Mouse (Mus musculus): ENCODE results near the gene Negr1.
A peak's percentile ranks its signal among the peaks of the same experiment; 100 is the strongest.

Negr1 gene

DNA sequence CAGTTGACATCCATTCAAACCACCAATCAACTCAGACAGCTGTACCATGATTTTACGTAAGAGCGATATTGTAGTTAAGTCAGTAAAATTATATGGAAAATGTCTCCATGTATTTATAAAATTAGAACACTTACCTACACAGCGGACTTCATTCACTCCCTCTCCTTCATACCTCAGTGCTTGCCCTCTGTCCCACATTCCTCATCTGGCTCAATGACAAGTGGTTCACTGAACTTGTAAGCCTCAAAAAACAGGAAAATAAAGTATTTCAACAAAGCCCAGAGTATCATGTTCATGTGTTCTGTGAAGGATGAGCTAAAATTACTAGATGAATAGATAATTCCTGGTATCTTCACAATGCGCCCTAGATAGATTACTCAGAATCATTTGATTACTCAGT lies 232.5 kb downstream of the Negr1 start:
- DNase-seq (ENCODE audit: inconsistent age in 2 of 2, low spot score in 1 of 2) = no peak

DNA sequence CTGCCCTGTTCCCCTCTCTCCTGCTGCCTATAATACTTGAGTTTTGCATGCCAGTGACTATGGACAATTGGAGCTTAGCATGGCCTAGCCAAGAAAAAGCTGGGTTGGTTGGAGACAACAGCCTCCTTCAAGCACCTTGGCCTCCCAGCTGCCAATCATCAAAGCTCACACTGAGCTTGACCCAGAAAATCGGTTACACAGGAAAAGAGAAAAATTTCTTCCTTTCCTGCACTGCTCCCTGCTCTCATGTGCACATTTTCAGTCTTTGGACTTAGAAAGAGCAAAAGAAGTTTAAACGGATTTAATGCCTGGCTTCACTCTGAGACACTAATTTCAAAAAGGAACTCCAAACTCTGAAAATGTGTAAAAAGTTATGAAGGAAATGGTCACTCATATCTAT lies 233.0 kb downstream of the Negr1 start:
- no peak for DNase-seq (ENCODE audit: inconsistent age in 2 of 2, low spot score in 1 of 2)

DNA sequence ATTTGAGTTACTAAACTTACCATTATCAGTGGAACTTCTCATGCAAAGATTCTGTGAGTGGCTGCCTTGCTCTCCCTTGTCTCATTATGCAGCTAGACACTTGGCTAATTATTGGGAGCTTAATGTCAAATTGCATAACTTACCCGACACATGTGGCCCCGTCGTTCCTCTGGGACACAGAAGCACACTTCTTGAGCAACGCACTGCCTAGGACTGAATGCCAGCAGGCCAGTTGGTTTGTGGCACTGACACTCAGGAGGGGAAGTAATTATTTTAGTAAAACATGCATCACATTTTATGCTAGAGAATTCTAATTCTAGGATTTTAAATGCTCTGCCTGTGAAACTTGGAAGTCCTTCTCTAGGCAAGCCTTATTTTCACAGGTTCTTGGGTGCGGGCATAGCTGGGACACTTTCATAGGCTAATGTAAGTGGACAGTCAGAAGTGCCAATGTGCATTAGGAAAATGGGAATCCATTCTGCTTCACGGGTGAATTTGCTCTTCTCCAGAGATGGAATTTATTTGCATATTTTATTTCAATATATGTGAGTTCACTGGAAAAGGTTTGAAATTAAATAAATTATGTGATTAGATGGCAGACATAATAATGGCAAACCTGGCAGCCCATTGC lies 234.6 kb downstream of the Negr1 start:
- DNase-seq (ENCODE audit: inconsistent age in 2 of 2, low spot score in 1 of 2) = peak in 1 of 2 experiments; percentile 27

DNA sequence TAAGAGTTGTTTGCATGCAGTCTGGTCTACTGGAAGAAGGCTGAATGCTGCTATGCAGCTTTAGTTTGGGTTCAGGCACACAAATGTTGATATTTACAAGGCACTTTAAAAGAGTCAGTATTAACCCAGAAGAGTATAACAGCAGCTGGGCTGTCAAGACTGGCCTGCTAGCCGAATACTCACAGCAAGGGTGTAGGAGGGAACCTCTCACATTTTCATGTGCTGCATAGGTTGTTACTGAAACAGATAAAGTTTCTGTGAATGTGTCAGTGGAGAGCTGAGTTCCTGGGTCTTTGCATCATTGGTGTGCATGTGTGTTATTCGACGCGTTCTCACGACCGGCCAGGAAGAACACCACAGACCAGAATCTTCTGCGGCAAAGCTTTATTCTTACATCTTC lies 237.6 kb downstream of the Negr1 start:
- no peak for DNase-seq (ENCODE audit: inconsistent age in 2 of 2, low spot score in 1 of 2)

DNA sequence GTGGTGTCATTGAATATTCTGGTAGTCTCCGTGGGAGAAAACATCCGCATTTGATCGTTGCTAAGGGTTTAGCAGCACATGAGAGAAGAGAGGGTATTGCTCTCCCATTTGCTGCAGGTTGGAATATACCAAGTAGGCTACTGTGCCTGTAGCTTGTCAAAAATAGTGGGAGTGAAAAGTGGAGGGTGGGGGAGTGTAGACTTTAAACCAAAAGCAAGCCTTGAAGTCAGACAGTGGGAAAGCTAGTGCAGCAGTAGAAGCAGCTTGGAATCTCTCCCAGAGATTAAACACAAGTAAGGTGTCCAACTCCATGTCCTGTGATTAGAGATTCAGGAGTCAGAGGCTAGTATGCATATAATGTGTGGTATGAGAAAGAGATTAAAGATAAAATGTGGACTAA lies 248.2 kb downstream of the Negr1 start:
- no peak for DNase-seq (ENCODE audit: inconsistent age in 2 of 2, low spot score in 1 of 2)

DNA sequence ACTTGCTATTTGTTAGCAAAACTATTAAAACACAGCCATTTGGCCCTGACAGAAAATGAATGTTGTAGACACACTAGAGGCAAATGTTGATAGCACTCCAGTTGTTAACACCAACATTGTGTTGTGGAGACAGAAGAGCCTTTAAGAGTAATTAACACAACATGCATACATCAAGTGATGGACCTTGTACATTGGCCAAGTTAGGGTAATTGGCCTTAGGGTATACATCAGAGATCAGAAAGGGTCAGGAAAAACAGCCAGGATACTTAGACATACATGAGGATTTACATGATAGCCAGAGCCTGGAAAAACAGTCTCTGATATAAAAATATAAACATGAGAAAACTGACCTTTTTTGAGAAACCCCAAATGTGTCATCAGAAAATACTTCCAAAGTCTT lies 255.3 kb downstream of the Negr1 start:
- DNase-seq (ENCODE audit: inconsistent age in 2 of 2, low spot score in 1 of 2) = no peak

DNA sequence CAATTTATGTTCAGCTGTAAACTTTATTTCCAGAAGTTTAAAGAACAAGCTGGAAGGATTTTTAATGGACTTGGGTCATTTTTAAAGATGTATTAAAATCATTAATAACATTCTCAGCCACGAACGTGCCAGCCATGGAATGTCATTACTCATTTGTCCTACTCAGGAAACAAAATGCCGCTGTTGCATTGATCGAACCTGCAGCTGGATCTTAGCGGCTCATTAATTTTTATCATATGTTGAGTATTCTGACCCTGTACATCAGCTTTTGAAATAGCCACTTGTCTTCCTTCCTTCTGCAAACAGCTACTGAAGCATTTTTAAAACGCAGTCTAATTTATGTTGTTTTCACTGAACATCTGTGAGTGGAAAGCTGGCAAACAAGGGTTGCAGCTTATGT lies 255.9 kb downstream of the Negr1 start:
- DNase-seq (ENCODE audit: inconsistent age in 2 of 2, low spot score in 1 of 2) = no peak

DNA sequence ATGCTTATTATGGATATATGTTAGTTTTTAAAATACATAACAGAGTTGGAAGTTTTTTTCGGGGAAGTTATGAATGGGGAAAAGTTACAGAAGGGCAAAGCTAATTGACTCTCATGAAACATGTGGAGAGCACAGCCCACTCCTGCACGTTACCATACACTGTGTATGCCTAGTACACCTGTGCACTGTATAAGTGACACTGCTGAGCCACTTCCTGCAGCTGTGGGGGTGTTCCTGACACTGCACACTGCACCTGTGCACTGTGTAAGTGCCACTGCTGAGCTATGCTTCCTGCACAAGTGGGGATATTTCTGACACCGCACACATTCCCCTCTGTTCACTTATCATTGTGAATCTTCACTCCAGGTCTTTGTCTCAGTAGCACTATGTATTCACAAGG lies 261.4 kb downstream of the Negr1 start:
- DNase-seq (ENCODE audit: inconsistent age in 2 of 2, low spot score in 1 of 2) = no peak

DNA sequence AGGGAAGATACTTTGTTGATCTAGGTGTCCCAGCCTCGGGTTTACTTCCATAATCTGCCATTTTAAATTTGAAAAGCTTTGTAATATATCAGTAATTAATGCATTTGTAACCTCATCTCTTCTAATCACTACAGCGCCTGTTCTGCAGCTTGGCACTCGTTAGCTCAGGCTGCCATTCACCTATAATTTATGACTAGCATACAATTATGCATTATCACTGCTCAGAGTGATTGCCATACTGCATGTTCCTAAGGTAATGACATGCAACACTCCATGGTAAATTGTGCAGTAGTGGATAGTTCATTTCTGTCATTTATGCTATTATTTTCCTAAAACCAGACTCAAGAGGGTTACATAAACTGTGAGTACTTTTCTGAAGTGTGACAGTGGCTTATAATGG lies 272.3 kb downstream of the Negr1 start:
- DNase-seq (ENCODE audit: inconsistent age in 2 of 2, low spot score in 1 of 2) = no peak

DNA sequence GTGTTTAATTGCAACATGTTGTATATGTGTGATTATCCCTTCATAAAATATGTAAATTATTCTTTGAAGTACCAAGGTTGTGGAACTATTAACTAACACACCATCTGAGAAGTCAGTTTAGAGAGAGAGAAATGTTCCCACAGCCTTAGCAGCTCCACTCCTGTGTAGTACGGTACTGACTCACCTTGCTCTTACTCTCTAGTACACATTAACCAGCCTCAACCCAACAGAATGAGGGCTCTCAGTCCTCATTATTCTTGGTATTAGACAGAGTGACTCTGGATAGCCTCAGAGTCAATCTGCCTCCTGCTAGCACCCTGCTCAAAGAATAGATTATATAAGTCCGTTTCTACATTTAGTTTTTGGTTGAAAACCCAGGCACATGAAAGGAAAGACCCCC lies 277.0 kb downstream of the Negr1 start:
- no peak for DNase-seq (ENCODE audit: inconsistent age in 2 of 2, low spot score in 1 of 2)

DNA sequence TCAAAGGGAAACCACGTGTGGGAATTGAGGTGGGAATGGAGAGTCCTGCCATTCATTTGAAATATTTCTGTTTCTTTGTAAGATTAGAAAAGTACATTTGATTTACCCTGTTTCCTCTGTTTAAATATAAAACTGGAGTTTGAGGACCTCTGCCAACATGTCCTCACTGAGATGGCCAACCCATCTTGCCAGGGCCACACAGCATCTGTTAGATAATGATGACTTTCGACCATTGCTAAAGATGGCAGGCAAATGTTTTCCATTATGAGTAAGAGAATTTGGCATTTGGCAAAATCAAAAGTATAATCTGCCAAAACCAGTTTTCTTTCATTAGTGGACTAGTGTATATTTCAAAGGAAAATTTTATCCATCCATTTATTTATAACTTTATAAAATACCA lies 286.8 kb downstream of the Negr1 start:
- DNase-seq (ENCODE audit: inconsistent age in 2 of 2, low spot score in 1 of 2) = no peak

DNA sequence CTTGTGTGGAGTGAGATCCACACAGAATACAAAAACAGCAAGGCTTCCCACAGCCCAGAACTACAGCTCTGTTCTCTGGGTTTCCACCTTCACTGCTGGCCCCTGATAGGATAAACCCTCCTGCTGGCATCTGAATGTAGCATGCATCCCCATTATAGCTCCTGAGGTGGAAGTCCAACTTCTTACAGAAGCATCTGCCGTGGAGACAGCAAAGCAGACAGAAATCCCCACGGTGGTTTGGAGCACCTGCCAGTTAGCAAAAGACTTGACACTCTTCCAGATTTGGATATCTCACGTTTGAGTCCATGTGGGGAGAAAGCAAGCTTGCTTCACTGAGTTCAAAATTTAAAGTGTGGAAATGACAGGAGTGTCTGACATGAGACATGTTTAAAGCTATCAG lies 290.3 kb downstream of the Negr1 start:
- DNase-seq (ENCODE audit: inconsistent age in 2 of 2, low spot score in 1 of 2) = no peak

DNA sequence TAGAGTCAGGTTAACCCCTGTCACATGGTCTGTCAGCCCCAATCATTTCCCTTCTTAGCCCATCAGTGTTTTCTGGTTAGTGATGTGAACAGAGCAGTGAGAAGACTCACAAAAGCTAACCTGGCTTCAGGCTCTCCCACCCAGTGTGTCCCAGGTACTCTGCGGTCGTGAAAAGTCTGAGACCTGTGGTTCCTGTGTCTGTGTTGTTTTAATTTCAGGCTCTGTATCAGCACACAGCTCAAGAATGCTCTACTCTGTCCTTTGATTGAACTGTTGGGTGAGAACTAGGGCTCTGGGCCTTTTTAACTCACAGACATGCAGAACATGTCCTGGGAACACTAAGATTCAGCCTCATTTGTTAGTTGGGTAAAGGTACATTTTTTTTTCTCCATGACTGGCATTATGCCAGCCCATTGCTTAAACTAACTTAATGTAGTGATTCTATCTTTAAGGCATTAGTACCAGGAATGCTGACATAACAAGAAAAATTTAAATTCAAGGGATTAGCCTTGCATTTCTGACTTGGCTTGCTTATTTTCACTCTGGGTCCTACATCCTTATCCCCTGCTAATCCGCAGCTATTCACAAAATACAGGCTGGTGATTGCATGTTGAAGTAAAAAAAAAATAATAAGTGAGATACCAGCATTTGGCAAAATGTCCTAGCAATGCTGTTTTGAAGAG lies 308.8 kb downstream of the Negr1 start:
- no peak for DNase-seq (ENCODE audit: inconsistent age in 2 of 2, low spot score in 1 of 2)

DNA sequence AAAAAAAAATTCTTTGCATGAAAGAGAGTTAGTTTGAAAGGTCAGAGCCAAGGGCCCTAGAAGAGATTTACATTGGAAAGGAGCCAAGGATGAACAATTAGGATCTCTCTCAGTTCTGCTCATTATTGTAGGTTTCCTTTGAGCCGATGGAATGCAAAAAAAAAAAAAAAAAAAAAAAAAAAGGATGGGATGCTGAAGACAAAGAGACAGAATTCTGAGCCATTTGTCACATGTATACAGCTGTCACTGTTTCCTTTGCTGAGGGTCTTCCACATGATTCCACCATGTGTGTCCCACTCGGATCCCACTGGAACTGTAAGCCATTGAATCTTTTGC lies 309.3 kb downstream of the Negr1 start:
- no peak for DNase-seq (ENCODE audit: inconsistent age in 2 of 2, low spot score in 1 of 2)

DNA sequence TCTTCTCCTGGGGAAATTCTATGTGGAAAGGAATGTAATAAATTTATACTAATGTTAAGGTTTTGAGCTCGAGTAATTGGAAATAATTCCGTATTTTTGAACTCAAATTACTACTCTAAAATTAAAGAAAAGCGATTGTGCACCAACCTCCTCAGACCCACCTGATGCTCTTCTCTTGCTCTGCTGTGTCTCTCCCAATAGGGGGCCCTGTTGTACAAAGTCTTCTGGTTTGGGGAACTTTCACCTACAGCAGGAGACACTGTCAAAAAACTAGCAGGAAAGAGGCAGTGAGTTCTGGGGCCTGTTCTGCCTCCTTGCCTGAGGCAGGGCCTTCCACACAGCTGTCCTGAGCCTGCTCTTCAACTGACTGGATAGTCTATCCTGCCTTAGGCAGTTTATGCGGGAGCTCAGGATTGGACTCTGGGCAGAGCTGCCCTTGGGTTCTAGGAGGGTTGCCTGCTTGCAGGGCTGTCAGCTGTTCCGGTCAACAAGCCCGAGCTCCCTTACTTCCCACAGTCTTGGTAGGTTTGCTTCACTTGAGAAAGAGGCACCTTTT lies 310.1 kb downstream of the Negr1 start:
- peak in 1 of 2 experiments; percentile 25 for DNase-seq (ENCODE audit: inconsistent age in 2 of 2, low spot score in 1 of 2)

DNA sequence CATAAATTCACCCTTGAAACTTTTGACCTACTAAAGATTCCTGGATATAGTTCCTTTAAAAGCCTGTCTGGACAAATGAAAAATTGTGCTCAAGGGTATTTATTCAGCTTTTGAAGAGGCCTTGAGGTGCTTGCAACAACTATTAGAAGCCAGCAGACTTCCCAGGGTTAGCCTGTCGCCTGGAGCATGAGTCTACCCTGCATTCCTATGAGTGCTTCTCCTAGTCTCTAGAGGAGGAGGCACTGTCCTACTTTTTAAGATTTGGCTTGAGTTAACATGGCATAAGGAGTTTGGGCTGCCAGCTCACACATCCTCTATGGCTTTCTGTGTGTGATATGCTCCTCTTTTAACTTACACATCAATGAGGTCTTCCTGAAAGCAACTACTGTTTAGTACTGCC lies 315.0 kb downstream of the Negr1 start:
- peak in 1 of 2 experiments; percentile 57 for DNase-seq (ENCODE audit: inconsistent age in 2 of 2, low spot score in 1 of 2)

DNA sequence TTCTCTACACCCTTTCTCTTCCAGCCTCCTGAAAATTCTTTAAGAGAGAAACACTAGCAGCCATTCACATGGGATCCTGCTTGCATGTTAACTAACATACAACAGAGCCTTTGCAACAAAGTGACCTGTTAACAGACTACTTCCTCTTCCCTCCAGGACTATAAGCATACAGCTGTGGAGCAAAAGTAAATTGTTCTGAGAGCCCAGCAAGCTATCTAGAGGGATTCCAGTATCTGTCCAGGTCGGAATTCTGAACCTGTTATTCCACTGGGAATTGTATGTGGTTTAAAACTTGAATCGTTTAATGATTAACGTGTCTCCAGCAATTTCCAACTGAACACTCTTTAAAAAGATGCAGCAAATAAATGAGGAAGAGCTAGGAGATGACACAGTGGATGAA lies 320.5 kb downstream of the Negr1 start:
- DNase-seq (ENCODE audit: inconsistent age in 2 of 2, low spot score in 1 of 2) = no peak

DNA sequence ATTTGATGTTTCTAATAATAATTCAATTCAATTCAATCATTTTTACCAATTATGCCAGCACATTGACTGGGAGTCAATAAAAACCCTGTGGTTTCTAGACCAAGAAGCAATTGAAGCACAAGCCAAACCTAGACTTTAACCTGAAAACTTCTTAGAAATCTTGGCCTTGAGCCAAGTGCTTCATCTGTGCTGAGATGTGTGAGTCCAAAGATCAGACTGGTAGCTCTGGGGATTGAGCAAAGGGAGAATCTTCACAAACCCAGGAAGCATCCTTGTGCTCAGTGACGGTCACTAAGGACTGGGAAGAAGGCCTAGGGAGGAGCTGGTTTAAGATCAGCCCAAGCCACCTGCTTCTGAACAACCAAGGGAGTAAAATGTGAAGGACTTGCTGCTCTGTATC lies 322.3 kb downstream of the Negr1 start:
- no peak for DNase-seq (ENCODE audit: inconsistent age in 2 of 2, low spot score in 1 of 2)

DNA sequence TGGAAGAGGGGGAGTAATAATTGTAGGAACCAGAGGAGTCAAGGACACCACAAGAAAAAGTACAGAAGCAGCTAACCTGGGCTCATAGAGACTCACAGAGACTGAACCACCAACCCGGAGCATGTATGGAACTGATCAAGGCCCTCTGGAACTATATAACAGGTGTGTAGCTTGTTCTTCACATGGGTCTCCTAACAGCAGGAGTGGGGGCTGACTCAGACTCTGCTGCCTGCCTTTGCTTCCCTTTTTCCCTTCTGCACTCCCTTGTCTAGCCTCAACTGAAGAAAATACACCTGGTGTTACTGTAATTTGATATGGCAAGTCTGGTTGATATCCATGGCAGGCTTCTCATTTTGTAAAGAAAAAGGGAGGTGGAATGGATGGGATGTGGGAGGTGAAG lies 324.1 kb downstream of the Negr1 start:
- DNase-seq (ENCODE audit: inconsistent age in 2 of 2, low spot score in 1 of 2) = no peak

DNA sequence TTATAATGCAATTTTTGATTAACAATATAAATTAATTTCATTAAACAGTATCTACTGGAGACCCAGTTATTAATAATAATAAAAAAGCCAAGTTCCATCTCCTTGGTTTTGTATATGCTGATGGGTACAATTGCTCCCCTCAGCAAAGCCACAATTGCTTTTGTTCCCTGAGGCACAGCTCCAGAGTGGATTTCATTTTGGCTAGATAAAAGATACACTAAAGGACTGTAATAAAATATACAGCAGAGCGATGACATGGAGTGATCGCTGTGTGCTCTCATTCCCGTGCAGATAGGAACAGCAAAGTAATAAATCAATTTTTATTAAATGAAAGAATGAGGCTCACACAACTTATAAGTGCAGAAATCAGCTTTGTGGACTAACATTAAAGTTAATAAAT lies 325.3 kb downstream of the Negr1 start:
- DNase-seq (ENCODE audit: inconsistent age in 2 of 2, low spot score in 1 of 2) = no peak

DNA sequence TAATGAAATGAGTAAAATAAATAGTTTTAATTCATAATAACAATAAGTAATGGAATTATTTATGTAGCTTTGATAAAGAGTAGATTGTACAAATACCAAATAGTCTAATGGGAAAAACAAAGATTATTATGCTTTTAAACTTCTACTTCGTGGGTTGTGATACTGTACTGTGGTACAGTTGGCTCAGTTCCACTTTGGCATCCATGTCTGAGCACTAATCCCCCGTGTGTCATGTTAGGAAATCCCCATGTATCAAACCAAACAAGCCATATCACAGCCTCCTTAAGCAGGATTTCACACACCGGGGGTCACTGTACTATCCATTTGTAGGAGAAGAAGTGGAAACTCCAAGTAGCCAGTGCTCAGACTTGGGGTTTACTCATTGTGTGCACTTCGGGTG lies 329.4 kb downstream of the Negr1 start:
- DNase-seq (ENCODE audit: inconsistent age in 2 of 2, low spot score in 1 of 2) = peak in 1 of 2 experiments; percentile 25

DNA sequence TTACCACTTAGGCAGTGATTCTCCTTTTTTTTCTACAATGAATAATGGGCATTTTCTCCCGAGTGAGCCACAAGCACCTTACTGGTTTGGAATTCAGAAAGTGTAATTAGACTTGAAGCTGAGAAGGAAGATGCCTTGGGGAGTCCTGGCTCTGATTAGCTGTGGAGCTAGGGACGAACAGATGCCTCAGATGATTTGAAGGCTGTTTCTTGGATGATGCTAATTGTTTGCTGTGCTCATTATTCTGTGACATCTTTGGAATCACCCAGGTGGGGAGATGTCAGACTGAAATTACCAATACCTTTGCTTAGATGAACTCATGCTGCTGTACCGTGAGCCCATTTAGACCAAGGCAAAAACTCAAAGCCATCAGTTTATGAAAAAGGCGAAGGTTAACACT lies 333.7 kb downstream of the Negr1 start:
- DNase-seq (ENCODE audit: inconsistent age in 2 of 2, low spot score in 1 of 2) = no peak

DNA sequence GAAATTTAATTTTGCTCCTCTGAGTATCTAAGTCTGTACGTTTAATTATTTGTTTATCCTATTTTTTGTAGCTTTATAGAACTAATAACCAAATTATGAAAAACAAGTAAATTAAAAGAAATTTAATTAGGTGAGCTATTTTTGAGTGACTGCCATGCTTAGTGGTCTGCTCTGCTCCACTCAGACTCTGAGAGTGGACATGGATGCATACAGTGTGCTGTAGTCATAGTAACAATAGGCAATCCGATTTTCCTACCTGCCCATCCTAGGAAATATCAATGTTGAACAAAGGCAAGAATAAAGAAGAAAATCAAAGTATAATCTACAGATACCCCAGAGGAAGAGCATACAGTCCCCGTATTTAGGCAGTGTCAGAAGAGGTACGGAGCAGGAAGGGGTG lies 334.5 kb downstream of the Negr1 start:
- no peak for DNase-seq (ENCODE audit: inconsistent age in 2 of 2, low spot score in 1 of 2)

Measured in adrenal gland, adult (tissue).